Mouse (Mus musculus) megakaryocyte progenitor cell, adult 5-6 weeks (primary cell): ENCODE measurements around the gene Iqgap3. TPM values are rescaled to one million over a fixed set of nuclear protein-coding genes. Genes with fewer than 3 reads are reported as not detected.

Experiments used
- ATAC-seq: replicated peaks from 2 replicates; pipeline ENCODE4 v1.8.0; 2016; ENCODE audit warnings: mild to moderate bottlenecking, moderate TSS enrichment, inconsistent platforms; ENCODE audit not compliant: poor library complexity
- total RNA-seq, 2 experiments: library from RNA; stranded (forward) in 1 of 2; stranded (reverse) in 1 of 2; fragments of 157-497, 149-512 nt in 1 of 2; fragments of 200-1000 nt in 1 of 2; gene quantifications; 2 replicates each; pipeline versions ENCODE4 v1.2.3 to v1.2.4; 2015 to 2017

Iqgap3 gene
- total RNA-seq, 2 experiments from 2014 or later: 14.2 to 21.4 TPM

DNA sequence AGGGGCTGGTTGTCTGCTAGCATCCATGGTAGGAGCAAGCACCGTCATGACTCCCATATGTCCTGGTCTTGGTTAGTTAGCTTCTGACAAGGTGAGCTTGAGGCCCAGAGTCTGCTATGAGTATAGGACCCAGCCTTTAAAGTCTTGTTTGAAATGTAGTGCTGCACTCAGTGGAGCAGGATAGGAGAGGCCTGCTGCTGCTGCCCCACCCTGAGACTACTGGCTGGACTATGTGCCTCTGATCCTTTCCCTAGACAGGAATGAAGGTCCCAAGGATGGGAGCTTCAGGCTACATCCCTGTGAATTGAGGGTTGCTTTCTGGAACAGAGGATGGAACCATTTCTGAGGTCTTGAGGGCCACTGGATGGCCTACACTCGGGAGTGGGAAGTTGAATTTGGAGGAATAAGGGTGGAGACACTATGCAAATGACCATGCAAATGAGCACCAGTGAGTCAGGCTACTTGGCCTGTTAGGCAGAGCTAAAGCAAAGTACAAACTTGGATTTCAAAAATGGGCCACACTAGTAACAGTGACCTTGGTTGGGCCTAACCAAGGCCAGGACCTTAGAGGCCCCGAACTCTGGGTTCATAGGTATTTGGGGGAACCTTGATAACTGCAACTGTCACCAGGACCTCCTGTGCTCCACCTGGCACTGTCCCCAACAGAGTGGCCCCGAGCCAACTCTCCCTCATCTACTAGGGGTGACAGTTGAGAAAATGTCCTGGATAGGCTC is 67.2 kb downstream of the Iqgap3 start:
- peak; percentile 38 for ATAC-seq

DNA sequence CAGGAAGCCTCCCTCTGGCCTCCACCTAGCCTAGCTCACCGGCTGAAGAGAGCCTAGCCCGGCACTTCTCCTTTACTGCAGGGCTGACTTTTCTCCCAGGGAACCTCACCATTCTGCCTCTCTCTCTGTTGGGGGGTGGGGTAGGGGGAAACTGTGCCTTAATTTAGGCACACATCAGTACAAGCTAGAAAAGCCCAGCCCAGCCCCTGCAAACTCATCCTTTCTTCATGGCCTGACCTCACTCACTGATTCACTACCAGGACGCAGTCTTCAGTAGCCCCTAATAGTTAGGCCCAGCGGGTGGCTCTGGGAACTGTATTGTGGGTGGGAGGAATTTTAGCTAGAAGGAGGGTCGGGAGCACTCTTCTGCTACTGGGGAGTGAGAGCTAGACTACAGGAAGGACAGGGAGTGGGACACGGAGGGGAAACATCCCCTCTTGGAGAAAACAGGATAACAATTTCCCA is 67.8 kb downstream of the Iqgap3 start:
- ATAC-seq: no peak

DNA sequence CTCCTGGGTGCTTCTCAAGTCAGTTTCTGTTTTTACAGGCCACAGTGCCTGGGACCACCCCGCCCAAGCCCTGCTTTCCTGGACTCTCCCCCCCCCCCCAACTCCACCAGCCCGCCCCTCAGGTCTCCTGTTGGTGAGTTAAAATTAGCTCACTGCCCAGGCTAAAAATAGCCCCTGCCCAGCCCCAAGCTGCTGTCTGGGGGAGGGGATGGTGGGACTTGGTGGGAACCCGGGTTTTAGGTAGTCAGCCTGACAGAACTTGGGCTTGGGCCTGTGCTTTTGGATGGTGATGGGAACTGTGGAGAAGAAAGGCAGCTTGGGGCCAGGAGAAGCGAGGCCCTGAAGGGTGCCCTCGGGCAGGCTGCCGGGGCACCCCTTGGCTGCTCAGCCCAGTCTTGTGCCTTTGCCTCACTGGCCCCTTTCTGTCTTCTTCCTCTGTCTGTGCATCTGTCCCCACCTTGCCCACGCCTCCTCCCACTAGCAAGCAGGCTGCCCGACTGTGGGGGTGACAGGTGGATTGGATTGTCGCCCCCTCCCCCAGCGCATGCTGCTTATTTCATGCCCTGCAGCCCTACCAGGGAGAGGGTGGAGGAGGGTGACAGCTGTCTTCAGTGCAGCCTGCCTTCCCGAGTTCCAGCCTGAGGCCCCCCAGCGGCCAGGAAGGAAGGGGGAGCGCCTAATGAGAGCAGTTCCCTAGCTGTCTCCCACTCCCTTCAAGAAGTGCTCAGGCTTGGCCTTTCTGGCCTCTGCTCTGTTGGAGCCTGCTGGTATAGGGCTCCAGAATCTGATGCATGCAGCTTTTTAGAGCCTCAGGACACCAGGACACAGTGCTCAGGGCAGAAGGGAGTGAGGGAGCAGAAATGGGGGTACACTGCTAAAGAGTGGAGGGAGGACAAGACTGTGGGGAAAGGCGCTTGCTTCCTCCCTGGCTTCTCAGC is 68.6 kb downstream of the Iqgap3 start:
- ATAC-seq: no peak; the same call in 1 of the 2 replicates

DNA sequence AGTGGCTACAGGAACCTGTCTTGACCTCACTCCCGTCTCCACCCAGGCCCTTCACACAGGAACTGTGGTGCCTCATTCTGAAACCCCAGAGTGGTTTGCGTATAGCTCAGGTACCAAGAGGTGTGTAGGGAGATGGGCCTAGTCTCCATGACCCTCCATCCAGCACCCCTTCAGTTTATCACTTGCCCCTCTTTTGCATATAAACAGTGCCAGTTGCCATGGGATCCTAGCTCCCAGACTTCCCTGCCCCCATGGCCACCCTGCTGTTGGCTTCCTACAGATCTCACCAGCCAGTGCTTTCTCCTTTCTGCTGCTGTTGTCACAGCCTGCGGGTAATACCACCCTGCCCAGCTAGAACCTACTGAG is 69.2 kb downstream of the Iqgap3 start:
- ATAC-seq: no peak

DNA sequence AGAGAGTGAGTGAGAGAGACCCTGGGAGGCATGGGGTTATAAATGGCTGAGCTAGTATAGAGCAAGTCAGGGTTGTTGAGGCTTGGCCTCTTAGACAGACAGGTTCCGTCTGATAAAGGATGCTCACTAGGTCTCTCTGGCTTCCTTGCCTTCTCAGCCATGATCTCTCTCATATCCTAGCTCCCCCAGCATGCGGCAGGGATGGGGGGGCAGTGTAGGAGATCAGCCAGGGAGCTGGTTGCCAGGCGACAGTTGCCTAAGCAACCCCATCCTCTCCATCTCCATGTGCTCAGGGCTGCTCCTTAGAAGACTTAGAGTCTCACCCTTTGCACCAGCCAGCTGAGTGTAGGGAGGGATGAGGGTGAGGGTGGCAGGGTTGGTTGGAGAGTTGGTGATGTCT is 70.3 kb downstream of the Iqgap3 start:
- ATAC-seq: no peak

DNA sequence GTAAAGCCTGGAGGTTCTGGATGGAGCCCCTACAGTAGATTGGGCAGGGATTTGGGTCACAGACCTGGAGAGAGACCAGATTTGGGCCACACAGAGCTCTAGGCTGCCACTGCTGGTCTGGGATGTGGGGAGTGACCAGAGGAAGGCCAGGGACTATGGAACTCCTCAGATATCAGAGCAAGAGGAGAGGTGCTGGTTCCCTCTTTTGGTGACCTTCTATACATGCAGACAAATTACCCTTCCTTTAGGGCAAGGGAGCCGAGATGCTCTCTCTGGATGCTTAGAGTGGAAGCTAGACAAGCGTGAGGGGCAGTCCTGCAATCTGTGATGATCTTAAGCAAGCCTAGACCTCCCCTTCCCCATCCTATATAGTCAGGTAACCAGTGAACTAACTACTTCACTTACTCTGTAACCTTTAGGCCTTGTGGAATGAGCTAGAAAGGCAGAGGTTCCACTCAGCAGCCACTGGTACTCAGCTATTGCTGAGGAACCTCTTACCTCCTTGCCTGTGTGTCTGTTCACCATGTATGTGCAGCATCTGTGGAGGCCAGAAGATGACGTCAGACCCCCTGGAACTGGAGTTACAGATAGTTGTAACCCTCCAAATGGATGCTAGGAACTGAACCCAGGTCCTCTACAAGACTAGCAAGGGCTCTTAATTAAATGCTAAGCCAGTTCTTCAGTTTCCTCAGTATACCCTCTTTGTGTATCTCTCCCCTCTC is 71.7 kb downstream of the Iqgap3 start:
- ATAC-seq: no peak

DNA sequence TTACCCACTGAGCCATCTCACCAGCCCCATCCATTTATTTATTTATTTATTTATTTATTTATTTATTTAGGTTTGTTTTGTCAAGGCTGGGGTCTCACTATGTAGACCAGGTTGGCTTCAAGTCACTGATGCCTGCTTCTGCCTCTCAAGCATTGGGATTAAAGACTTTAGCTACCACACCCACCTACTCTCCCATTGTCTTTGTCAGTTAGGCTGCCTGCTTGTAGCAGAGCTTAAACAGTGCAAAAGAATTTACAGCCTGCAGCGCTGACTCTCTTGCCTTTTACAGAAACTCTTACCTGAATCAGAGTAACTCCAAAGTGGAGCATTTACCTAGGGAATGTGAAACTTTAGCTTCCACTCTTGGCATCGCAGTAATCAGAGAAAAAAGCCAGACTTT is 72.5 kb downstream of the Iqgap3 start:
- no peak for ATAC-seq

DNA sequence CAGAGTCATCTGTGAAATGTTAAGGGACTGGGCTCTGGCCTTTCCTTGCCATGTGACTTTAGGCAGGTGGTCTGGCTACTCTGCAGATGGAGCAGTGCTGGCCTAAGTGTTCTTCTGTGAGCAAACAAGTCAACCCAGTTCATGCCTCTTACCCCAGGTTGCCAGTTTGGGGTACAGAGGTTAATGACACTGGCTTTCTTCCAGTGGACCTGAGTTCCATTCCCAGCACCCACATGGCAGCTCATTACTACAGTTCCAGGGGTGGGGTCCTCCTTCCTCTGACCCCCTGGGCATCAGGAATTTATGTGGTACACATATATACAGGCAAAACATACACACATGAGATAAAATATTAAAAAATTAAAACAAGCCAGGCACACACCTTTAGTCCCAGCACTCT is 75.0 kb downstream of the Iqgap3 start:
- no peak for ATAC-seq

DNA sequence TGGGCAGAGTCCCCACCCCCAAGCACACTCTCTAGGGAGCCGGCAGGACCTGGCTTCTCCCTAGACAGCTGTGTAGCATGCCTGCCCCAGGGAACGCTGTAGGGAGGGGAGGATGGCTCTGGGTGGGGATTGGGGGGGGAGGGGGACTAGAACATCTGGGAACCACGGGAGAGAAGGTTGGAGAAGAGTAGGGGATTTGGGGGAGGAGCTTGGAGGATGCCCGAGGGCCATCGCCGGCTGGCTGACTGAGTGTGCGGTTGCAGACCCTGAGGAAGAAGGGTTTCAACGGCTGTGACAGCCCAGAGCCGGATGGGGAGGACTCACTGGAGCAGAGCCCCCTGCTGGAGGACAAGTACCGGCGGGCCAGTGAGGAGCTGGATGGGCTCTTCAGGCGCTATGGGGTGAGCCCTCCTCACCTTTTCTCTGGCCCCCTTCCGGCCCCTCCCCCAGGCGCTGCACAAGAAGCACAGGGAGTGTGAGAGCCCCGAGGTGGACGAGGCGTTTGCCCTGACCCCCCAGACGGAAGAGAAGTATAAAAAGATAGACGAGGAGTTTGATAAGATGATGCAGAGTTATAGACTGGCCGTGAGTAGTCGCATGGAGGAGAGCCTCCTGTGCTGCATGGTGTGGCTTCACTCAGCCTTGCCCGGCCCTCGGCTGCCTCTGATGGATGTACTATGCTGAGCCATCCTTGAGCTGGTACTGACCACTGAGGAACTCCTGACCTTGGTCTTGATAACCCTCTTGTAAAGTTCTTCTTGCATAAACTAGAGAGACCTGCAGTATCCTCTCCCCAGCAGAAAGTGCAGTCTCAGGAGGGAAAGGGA is 76.2 kb downstream of the Iqgap3 start:
- ATAC-seq: peak; percentile 80

DNA sequence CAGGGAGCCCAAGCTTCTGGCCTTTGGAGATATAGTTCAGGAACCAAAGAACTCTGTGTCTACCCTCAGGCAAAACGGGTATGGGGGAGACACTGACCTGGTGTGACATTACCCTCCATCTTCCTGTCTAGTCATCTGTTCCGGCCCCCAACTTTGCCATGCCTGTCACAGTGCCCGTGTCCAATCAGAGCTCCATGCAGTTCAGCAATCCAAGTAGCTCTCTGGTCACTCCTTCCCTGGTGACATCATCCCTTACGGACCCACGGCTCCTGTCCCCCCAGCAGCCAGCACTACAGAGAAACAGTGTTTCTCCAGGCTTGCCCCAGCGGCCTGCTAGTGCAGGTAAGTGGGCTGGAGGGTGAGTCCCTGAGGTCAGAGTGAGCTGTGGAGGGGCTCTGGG is 77.2 kb downstream of the Iqgap3 start:
- no peak for ATAC-seq

DNA sequence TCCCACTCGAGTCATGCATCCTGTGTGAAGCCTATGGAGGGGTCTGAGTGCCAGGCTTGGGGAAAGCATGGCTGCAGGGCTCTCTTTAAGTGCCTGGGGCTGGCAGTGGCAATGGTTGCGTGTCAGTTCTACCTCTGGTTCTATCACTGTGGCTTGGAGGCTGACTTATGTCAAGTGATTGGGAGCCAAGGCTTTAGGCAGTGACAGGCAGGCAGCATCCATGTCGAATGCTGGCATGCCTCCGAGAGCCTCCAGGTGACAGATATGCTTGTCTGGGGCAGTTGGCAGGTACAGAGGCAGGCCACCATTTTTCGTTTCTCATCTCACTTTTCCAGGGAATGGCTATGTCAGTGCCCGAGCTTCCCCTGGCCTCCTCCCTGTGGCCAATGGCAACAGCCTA is 79.1 kb downstream of the Iqgap3 start:
- no peak for ATAC-seq

DNA sequence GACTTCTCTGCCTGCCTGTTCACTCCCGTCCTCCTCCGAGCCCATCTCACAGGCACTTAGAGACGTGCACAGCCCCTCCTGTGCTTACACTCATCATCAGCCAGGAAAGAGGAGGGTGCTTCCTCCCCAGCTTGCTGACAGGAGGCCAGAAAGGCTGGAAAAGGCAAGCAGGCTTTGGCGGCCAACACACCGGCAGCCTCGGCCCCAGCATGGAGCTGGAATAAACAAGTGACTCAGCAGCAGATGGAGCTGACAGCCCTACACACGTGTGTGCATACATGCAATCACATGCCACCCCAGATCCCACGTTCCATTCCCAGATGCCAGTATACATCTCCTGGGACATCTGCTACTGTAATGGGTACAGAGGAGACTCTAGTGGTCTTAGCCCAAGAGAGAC is 80.5 kb downstream of the Iqgap3 start:
- ATAC-seq: no peak

DNA sequence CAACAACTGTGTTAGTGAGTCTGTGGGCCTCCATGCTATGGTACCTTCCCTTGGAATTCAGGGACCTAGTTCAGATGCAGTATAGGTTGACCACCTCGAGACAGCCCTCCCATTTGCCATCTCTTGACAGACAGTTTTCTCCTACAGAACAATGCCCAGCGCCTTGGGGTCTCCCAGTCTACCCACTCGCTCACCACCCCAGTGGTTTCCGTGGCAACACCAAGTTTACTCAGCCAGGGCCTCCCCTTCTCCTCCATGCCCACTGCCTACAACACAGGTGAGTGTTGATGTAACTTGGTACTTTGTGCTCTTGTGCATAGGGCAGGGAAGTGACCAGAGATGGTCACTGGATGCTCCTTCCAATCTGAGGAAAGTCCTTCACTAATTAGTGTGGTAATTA is 81.0 kb downstream of the Iqgap3 start:
- no peak for ATAC-seq

DNA sequence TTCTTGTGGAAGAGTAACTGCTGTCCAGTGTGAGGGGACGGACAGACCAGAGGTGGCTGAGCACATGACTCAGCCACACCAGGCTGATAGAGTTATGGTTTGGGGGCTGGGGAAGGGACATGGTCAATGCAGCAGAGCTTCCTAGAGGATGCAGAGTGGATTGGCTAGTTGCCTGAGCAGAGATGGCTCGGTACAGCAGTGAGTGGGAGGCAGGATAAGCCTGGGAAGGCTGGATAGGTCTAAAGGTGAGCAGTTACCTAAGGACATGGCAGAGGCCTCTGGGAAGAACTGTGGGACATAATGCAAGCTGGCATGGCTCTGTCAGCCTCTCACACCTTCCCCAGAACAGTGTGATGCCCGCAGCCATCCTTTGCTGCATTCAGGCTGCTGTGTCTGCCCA is 82.1 kb downstream of the Iqgap3 start:
- no peak for ATAC-seq

DNA sequence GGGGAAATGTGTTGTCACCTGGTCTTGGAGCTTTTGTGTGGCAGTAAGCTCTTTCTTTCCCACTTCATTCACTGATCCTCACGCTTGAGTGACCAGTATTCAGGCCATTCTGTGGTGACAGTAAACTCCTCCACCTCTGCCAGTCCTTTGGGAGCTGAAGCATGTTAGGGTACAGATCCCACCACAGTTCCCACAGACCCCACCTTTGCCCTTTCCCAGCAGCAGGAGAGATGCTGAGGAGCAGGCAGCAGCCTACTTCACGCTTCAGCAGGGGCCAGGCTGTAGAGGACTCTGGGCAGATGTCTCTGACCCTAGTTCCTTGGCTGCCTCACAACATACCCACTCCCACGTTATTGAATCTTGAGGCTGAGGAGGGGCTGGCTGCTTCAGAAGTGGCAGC is 82.5 kb downstream of the Iqgap3 start:
- no peak for ATAC-seq

DNA sequence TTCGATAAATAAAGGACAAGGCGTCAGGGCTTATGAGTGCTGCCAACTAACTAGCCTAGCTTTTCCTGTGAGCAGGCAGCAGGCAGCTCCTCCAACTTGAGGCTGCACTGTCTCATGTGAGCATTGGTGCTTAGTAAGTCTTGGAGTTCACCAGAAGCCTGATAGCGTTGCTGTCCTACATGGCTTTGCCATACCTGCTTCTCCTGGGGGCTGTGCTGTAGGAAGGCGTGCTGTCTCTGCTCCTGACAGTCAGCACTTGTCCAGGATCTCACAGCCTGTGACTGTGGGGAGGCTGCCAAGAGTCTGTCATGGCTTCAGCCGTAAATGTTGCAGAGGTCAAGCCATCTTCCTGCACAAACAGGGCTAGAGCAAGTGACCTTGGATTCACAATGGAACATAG is 84.3 kb downstream of the Iqgap3 start:
- no peak for ATAC-seq

DNA sequence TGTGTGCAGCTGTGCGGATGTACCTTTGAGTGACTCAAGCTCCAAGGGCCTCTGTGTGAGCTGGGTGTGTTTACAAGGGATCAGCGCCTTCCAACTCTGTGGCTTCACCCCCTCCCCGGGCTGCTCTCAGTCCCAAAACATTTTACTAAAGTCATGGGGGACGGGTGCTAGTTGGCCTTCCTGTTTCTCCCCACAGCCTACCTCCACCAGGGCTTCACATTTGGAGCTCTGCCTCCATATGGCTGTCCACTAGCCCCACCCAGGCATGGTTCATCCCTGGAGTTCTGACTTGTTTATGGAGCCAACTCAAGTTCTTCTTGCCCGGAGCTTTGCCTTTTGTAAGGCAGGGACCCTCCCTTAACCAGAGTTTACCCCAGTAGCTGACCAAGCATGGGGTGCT is 88.6 kb downstream of the Iqgap3 start:
- ATAC-seq: no peak
